Mouse (Mus musculus): ENCODE data around the gene Ston2. TPM values are rescaled to one million over a fixed set of nuclear protein-coding genes. Genes with fewer than 3 reads are reported as not detected.

Ston2 gene
- polyA plus RNA-seq, 1 experiment from 2014 or later = 14.2 TPM

DNA sequence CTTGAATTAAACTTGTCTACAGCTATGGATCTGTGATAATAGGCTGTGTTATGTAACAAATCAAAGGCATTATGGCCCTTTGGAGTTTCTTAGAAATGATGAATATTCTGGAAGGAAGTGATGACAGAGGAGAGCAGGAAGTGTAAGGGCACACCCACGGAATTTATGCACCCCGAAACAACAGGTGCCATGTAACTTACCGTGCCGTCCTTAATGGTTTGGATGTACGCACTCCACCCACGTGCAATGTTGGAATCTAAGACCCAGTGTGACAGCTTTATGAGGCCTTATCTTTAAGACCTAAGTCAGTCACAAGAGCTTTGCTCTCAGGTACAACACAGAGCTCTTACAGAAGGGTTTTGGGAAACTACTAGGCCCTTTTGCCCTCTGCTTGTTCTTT is 124.9 kb downstream of the Ston2 start:
- Histone ChIP-seq H3K9me3 (no peaks in the 10 kb centered on the region), H3K9ac (no peak overlapping the region), H3K27me3 (no peaks in the 10 kb centered on the region), H3K4me1 (peaks cover 3% of the 10 kb centered on the region; the same call in 1 of the 2 replicates), H3K4me2 (no peak overlapping the region), H3K36me3 (replicated peaks) (no peaks in the 10 kb centered on the region), H3K4me3 (replicated peaks) (no peak overlapping the region), H3K27ac (no peak overlapping the region)
- 96% methylated on average over 6 of the region's 6 CpGs for WGBS
- ATAC-seq (ENCODE audit: low FRiP score) = no peak

DNA sequence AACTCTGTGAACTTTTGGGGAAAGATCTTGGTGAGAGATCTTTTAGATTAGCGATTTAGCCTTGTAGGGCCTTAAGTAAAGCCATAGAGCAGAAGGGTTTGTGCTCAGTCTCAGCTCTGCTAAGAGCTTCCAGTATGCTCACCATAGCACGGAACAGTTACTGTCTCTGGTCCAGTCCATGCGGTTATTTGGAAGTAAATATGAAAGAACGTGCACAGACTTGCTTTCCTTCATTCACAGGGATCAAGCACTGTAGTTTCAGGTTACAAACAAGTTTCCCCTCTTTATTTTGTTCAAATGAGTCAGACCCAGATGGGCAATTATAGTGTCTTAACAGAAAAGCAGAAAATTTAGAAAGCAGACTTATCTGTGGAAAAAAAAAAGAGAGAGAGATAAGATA is 125.3 kb downstream of the Ston2 start:
- Histone ChIP-seq H3K4me3 (replicated peaks) (no peak overlapping the region), H3K9ac (no peak overlapping the region), H3K4me2 (no peak overlapping the region), H3K27ac (no peak overlapping the region), H3K4me1 (0 out of 2 replicates have a peak, but pooled peaks cover under 1% of the 10 kb centered on the region), H3K36me3 (replicated peaks) (no peaks in the 10 kb centered on the region), H3K9me3 (no peaks in the 10 kb centered on the region), H3K27me3 (no peaks in the 10 kb centered on the region)
- WGBS = 78% methylated on average over 4 of the region's 4 CpGs
- no peak for ATAC-seq (ENCODE audit: low FRiP score)

DNA sequence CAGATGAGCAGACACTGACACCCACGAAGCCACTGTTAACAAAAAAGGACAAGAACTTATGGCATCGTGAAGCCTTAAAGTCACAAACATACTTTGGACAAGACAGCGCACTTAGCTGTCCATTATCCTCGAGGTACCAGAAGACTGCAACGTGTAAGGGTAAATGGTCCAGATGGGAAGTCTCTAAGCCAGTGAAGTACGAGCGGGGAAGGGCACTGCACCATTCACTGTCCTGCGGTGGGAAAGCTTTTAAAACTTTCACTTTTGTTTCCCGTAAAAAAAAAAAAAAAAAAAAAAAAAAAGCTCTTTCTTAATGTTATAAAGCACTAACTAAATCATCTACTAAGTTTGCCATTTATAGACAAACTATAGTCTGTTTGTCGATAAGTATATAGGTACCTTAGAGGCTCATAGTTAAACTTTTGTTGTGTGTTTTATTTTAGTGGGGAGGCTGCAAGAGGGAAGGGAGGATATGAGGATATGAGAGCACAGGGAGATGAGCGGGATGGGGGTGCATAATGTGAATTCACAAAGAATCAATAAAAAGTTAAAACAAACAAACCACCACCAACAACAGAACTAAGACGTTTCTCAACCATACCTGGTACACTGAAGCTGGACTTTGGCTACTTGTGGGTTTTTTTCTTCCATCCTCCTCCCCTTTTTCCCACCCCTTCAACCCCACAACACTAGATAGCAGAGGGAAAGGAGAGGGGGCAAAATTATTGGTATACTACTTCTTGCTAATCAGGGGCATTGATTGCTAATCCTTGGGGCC is 127.4 kb downstream of the Ston2 start:
- 90% methylated on average over 12 of the region's 12 CpGs for WGBS

DNA sequence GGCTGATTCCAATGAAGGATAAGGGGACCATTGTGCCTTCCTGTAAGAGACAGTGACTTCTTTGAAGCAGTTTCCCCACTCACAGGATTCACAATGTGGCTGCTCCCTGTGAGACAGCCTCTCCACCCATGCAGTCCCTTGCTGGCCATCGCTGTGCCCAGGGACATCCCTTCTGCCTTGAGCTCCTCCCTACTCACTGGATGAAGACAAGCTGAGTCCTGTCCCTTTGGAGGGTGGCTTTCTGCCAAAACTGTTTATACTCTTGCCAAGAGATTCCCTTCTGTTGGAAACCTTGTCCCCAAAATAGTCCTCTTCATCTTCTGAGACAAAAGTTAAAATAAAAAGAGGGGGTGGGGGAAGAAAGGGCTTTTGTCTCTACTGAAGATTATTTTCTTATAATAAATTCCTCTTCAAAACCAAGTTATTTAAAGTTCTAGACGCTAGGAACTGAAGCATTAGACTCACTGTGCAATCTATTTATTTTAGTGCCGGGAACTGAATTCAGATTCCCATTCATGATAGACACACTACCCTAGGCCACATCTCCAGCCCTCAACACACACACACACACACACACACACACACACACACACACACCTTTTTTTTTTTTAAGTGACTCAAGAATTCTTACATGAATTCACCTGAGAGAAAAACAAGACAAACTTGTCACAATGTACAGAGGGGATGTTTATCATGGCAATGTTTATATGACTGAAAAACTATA is 133.6 kb downstream of the Ston2 start:
- ATAC-seq (ENCODE audit: low FRiP score) = no peak
- no peaks in the 10 kb centered on the region for H3K36me3 ChIP-seq (replicated peaks)
- no peak overlapping the region for H3K4me2 ChIP-seq
- peaks cover 4% of the 10 kb centered on the region; the same call in 1 of the 2 replicates for H3K4me1 ChIP-seq
- H3K27ac ChIP-seq = no peak overlapping the region
- H3K9ac ChIP-seq = no peak overlapping the region
- no peak overlapping the region for H3K4me3 ChIP-seq (replicated peaks)
- H3K9me3 ChIP-seq = no peaks in the 10 kb centered on the region
- 68% methylated on average over 3 of the region's 3 CpGs for whole genome bisulfite sequencing
- no peaks in the 10 kb centered on the region for H3K27me3 ChIP-seq

More for the DNA sequence above, 127.4 kb downstream of the Ston2 start:
- ATAC-seq (ENCODE audit: low FRiP score) = no peak
- Histone ChIP-seq H3K9me3 (no peaks in the 10 kb centered on the region), H3K4me3 (replicated peaks) (no peak overlapping the region), H3K4me1 (no peaks in the 10 kb centered on the region), H3K27me3 (no peaks in the 10 kb centered on the region), H3K4me2 (no peak overlapping the region), H3K27ac (no peak overlapping the region), H3K9ac (no peak overlapping the region), H3K36me3 (replicated peaks) (no peaks in the 10 kb centered on the region)

DNA sequence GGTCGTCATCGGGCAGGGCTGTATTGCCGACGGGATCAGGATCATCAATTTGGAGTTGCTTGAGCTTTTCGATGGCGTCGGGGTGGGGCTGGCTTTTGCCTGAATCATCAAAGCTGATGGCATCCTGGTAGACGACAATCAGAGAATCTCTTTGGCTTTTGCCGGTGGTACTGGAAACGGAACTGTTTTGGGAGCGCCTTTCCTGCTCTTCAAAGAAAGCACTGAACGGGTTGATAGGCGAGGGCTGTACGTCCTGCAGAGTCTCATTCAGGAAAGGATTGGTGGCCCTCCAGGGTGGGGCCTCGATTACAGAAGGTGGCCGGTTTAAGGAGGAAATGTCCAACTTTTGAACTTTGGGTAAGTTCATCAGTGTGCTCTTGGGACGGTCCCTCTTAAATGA is 139.8 kb downstream of the Ston2 start:
- Histone ChIP-seq H3K4me2 (no peak overlapping the region), H3K27ac (no peak overlapping the region), H3K4me3 (replicated peaks) (no peak overlapping the region), H3K36me3 (replicated peaks) (peaks cover 26% of the 10 kb centered on the region), H3K27me3 (no peaks in the 10 kb centered on the region), H3K9me3 (no peaks in the 10 kb centered on the region), H3K4me1 (0 out of 2 replicates have a peak, but pooled peaks cover 3% of the 10 kb centered on the region), H3K9ac (no peak overlapping the region)
- no peak for ATAC-seq (ENCODE audit: low FRiP score)
- WGBS = 95% methylated on average over 17 of the region's 17 CpGs

DNA sequence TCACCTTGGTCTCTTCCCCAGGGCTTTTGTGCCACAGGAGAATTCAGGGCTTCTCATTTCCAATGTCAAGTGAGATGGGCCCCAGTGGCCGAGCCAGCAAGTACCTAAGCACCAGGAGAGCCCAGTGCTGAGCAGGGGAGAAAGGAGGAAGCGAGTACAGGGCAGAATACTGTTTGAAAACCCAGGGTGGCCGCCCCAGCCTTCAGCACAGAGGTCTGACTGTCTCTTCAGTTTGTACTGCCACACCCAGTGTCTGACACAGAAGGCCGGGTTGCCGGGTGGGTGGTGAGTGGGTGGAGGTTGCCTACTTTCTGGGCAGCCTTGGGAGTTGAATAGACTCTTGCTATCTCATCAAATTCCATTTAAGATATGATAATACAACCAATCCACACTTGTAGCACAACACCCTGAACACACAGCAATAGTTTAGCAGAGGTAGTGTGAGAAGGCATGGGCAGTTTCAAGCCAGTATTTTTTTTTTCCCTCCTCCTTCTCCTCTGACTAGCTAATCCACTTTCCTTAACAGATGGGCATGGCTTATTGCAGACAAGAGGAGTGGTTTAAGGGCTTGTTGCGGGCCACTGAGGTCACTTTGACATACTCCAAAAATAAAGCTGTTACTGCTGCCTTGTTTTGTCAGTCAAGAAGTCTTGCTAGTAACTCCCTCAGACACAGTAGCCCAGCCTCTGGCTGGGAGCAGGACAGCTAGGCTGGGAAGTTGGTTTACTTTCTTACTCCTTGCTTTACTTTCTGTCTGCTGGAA is 142.6 kb downstream of the Ston2 start:
- Histone ChIP-seq H3K4me3 (replicated peaks) (no peak overlapping the region), H3K4me2 (no peak overlapping the region), H3K9me3 (no peaks in the 10 kb centered on the region), H3K9ac (no peak overlapping the region), H3K27ac (no peak overlapping the region), H3K4me1 (peaks cover 29% of the 10 kb centered on the region), H3K36me3 (replicated peaks) (peaks cover 26% of the 10 kb centered on the region), H3K27me3 (no peaks in the 10 kb centered on the region)
- WGBS = 94% methylated on average over 6 of the region's 6 CpGs
- ATAC-seq (ENCODE audit: low FRiP score) = no peak

DNA sequence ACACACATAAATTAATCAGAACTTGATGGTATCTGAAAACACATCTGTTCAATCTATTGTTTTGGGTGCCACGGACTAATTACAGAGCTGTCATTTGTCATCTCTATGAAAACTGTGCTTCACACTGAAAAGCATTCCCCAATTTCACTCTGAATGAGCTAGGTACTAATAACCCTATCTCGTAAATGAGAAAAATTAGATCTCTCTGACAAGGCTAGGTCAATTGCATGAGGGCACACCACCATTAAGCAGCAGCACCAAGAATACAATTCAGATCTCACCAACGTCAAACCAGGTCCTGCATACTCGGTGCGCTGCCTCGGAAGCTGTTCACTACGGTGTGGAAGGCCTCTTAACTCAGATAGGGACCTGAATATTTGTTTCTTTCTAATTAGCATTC is 145.0 kb downstream of the Ston2 start:
- peak; percentile 28; the same call in 1 of the 2 replicates for ATAC-seq (ENCODE audit: low FRiP score)
- H3K9me3 ChIP-seq = no peaks in the 10 kb centered on the region
- H3K36me3 ChIP-seq (replicated peaks) = peaks cover 21% of the 10 kb centered on the region
- no peaks in the 10 kb centered on the region for H3K27me3 ChIP-seq
- WGBS = 51% methylated on average over 7 of the region's 7 CpGs
- no peak overlapping the region for H3K4me3 ChIP-seq (replicated peaks)
- no peak overlapping the region for H3K4me2 ChIP-seq
- H3K9ac ChIP-seq = no peak overlapping the region
- no peak overlapping the region for H3K27ac ChIP-seq
- H3K4me1 ChIP-seq = peaks cover 29% of the 10 kb centered on the region

DNA sequence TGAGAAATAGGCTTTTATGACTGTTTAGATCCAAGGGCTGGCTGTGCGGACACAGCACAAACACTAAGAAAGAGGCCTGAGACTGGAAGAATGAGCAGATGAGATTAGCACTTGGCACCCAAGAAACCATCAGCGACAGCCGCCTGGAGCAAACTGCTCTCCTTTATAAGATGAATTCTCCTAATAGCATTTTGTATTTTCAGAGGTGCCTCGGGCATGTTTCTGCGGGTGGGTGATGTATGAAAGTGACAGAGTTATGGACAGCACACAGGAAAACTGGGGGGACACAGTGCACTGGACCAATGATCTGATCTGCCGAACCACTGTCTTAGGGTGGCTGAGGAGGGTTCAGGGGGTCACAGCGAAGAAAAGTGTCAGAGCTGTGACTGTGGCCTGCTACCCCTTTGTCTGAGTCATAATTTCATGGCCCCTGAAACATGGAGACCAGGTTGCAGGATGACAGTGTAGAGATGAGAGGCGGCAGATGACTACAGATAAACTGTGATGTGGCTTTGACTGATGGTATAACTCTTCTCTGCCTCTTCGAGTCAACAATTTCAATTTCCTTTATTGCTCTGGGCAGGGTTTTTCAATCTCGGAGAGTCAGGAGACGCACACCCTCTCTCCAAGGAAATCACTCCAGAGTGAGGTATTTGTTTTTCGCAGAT is 145.6 kb downstream of the Ston2 start:
- Histone ChIP-seq H3K4me3 (replicated peaks) (no peak overlapping the region), H3K27ac (peak overlapping the region; percentile 83; the same call in 1 of the 2 replicates), H3K9me3 (no peaks in the 10 kb centered on the region), H3K4me1 (peaks cover 29% of the 10 kb centered on the region), H3K4me2 (no peak overlapping the region), H3K36me3 (replicated peaks) (peaks cover 14% of the 10 kb centered on the region), H3K27me3 (no peaks in the 10 kb centered on the region), H3K9ac (no peak overlapping the region)
- 78% methylated on average over 12 of the region's 12 CpGs for WGBS
- no peak for ATAC-seq (ENCODE audit: low FRiP score)

DNA sequence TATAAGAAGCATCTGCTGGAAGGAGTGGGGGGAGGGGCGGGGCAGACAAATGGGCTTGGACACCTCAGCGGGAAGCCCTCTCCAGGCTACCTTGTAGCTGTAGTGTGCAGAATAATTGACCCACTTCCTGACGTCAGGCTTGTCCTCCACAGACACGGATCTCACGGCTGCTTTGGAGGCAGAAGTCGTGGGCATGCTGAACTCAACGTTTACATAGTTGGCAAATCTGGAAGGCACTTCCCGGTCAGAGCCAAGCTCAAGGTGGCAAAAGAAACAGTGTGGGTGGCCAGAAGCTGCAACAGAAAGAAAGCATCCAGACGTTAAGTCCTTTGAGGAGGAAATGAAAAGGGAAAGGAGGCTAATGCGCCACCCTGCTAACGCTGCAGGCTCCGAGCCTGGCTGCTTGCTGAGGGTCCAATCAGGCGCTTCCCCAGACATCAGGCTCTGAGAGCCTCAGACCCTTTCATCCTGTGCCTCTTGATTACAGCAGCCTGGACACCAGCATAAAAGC is 146.5 kb downstream of the Ston2 start:
- Histone ChIP-seq H3K4me3 (replicated peaks) (peak overlapping the region; percentile 21), H3K36me3 (replicated peaks) (0 out of 2 replicates have a peak, but pooled peaks cover 8% of the 10 kb centered on the region), H3K9me3 (no peaks in the 10 kb centered on the region), H3K27me3 (no peaks in the 10 kb centered on the region), H3K4me1 (peaks cover 29% of the 10 kb centered on the region), H3K27ac (peak overlapping the region; percentile 83), H3K4me2 (peak overlapping the region; percentile 52), H3K9ac (peak overlapping the region; percentile 38)
- ATAC-seq (ENCODE audit: low FRiP score) = peak; percentile 74
- WGBS = 6% methylated on average over 13 of the region's 13 CpGs

DNA sequence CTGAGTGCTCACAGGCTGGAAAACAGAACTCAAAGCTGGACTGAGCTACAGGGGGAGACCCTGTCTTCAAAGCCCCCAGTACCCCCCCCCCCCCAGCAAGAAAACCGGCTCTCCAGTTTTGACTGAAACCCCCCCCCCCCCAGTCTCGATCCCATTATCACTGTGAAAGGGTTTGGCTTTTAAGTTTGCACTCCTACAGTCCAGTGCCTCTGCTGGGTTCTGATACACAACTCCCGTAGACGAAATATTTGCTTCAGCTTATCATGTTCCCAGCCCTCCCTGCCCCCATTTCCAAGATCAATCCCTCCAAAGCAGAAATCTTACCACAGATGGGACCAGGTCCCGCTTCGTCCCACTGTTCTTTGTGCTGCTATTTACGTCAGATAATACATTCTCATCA is 147.1 kb downstream of the Ston2 start:
- 0 out of 2 replicates have a peak, but pooled peaks cover 8% of the 10 kb centered on the region for H3K36me3 ChIP-seq (replicated peaks)
- H3K4me1 ChIP-seq = peaks cover 29% of the 10 kb centered on the region
- ATAC-seq (ENCODE audit: low FRiP score) = peak; percentile 14; the same call in 1 of the 2 replicates
- H3K27me3 ChIP-seq = no peaks in the 10 kb centered on the region
- peak overlapping the region; percentile 21 for H3K4me3 ChIP-seq (replicated peaks)
- WGBS = 29% methylated on average over 7 of the region's 7 CpGs
- H3K9ac ChIP-seq = peak overlapping the region; percentile 38
- peak overlapping the region; percentile 52 for H3K4me2 ChIP-seq
- H3K9me3 ChIP-seq = no peaks in the 10 kb centered on the region
- H3K27ac ChIP-seq = peak overlapping the region; percentile 83

DNA sequence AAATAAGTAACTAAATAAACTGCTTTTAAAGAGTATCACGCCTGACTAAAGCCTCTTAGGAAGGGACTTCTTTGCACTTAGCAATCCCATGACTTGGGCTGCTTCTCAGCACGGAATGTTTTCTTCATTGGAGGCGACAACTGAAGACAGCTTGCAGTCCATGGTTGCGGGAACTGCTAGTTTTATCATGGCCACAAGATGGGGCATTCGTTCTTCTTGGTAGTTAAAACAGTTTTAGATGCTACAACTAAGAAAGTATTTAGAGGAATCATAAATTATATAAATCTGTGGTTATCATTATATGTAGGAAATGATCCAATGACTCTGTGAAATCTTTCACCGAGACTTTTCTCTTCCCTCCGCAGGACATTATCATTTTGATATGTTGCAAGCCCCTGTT is 147.5 kb downstream of the Ston2 start:
- no peaks in the 10 kb centered on the region for H3K9me3 ChIP-seq
- H3K36me3 ChIP-seq (replicated peaks) = 0 out of 2 replicates have a peak, but pooled peaks cover 8% of the 10 kb centered on the region
- ATAC-seq (ENCODE audit: low FRiP score) = no peak
- 59% methylated on average over 7 of the region's 7 CpGs for WGBS
- no peak overlapping the region for H3K4me3 ChIP-seq (replicated peaks)
- H3K9ac ChIP-seq = no peak overlapping the region
- peaks cover 29% of the 10 kb centered on the region for H3K4me1 ChIP-seq
- no peak overlapping the region for H3K27ac ChIP-seq
- H3K4me2 ChIP-seq = no peak overlapping the region
- no peaks in the 10 kb centered on the region for H3K27me3 ChIP-seq
